In the genomic region with DNA sequence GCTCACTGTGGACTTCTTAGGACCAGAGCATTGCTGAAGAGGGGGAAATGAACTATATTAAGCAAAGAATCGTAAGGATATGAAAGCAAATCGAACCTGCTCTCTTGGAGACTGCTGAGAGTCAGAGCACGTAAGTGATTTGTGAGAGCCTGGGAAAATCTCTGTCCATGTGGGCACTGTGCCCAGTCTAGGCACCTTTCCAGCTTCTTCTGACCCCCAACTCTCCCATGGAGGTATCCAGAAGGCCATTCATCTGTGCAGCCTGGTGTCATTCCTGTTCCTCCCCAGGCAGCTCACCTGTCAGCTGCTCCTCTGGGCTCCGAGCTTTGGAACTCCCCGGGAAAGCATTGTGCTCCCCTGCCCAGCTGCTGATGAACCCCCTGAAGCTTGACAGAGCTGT, we compare ENCODE assay signal across 17 mouse cellular contexts.
A peak's percentile ranks its signal among the peaks of the same experiment; 100 is the strongest.
DNase-seq lines count a peak whose midpoint lies in the region; ATAC-seq and TF ChIP-seq lines count a peak whose summit lies in the region.
"Had no signal": no experiment of that assay in that cellular context is flagged by ENCODE, and none has a peak within 500 bp of the region (broad histone marks: within the 10 kb centered on the region; RNA-seq: fewer than 3 reads in every experiment).

No protein-coding gene starts in this region.

- no peak for TF ChIP-seq CTCF in brain, embryonic 14.5 days (IDR thresholded peaks at IDR 0.05; ENCODE audit: borderline replicate concordance, extremely low read depth, insufficient read depth, insufficient read length)

- no peak overlapping the region for H3K27ac ChIP-seq in hindbrain, embryonic 16.5 days (ENCODE audit: low read depth, low read length)
- no peak overlapping the region for H3K27ac ChIP-seq in hindbrain, embryonic 14.5 days
- no peak overlapping the region for H3K27ac ChIP-seq in forebrain, embryonic 15.5 days (replicated peaks)
- H3K27ac ChIP-seq: embryonic facial prominence, embryonic 13.5 days; left cerebral cortex, adult 2 months; neural tube, embryonic 13.5 days had no signal

- WGBS in hindbrain, embryonic 16.5 days: 37% methylated on average over 5 of the region's 5 CpGs
- WGBS in hindbrain, embryonic 14.5 days: 57% methylated on average over 5 of the region's 5 CpGs
- WGBS in forebrain, embryonic 15.5 days: 46% methylated on average over 5 of the region's 5 CpGs

- peak; percentile 45; the same call in 1 of the 2 replicates for ATAC-seq in hindbrain, embryonic 16.5 days
- ATAC-seq in hindbrain, embryonic 14.5 days (ENCODE audit: low FRiP score): no peak
- ATAC-seq in forebrain, embryonic 15.5 days (replicated peaks): no peak
- ATAC-seq: activated CD4-positive, CD25-positive, alpha-beta regulatory T cell, adult 4 months; intestine, postnatal 0 days had no signal

- no peaks in the 10 kb centered on the region for H3K27me3 ChIP-seq in hindbrain, embryonic 16.5 days (replicated peaks; ENCODE audit: control insufficient read depth, insufficient read depth, low read length)
- H3K27me3 ChIP-seq in hindbrain, embryonic 14.5 days (ENCODE audit: control insufficient read depth, insufficient read depth, low read length): no peaks in the 10 kb centered on the region
- H3K27me3 ChIP-seq in forebrain, embryonic 15.5 days: no peaks in the 10 kb centered on the region
- H3K27me3 ChIP-seq: embryonic facial prominence, embryonic 13.5 days; neural tube, embryonic 13.5 days had no signal

- no peak for TF ChIP-seq POLR2A in brain, embryonic 14.5 days (IDR thresholded peaks at IDR 0.05; ENCODE audit: borderline replicate concordance, extremely low read depth, insufficient read depth, insufficient read length, poor library complexity, severe bottlenecking)

- H3K4me2 ChIP-seq in hindbrain, embryonic 16.5 days (ENCODE audit: low read length): no peak overlapping the region
- H3K4me2 ChIP-seq in hindbrain, embryonic 14.5 days (replicated peaks): no peak overlapping the region
- no peak overlapping the region for H3K4me2 ChIP-seq in forebrain, embryonic 15.5 days (replicated peaks)
- H3K4me2 ChIP-seq: embryonic facial prominence, embryonic 13.5 days; midbrain, embryonic 11.5 days; neural tube, embryonic 13.5 days had no signal

- no peak for DNase-seq in hindbrain, embryonic 14.5 days (ENCODE audit: low spot score)
- peak; percentile 11 for DNase-seq in Muller cell, postnatal 12 days (ENCODE audit: inconsistent ontology term)
- peak; percentile 37 for DNase-seq in brain, embryonic 14.5 days (ENCODE audit: low read depth)
- peak; percentile 42 to 72 for DNase-seq in cerebellum, postnatal 4 days (ENCODE audit: low spot score in 2 of 2)
- DNase-seq in urinary bladder, postnatal 10 days (ENCODE audit: low spot score): no peak
- no peak for DNase-seq in lung, adult 18-20 months
- DNase-seq: B cell, adult 2 months; lung, postnatal 10 days; thymus, adult 2 months had no signal

- peaks cover 3% of the 10 kb centered on the region for H3K4me1 ChIP-seq in hindbrain, embryonic 16.5 days (ENCODE audit: control insufficient read depth, insufficient read depth, low read depth, low read length)
- peaks cover 21% of the 10 kb centered on the region for H3K4me1 ChIP-seq in hindbrain, embryonic 14.5 days (replicated peaks; ENCODE audit: control insufficient read depth, insufficient read depth, low read length)
- H3K4me1 ChIP-seq in forebrain, embryonic 15.5 days: peaks cover 23% of the 10 kb centered on the region
- H3K4me1 ChIP-seq: embryonic facial prominence, embryonic 13.5 days had no signal

- H3K9ac ChIP-seq in hindbrain, embryonic 16.5 days (ENCODE audit: low read depth, low read length): no peak overlapping the region
- H3K9ac ChIP-seq in hindbrain, embryonic 14.5 days: no peak overlapping the region
- no peak overlapping the region for H3K9ac ChIP-seq in forebrain, embryonic 15.5 days (replicated peaks)
- H3K9ac ChIP-seq: embryonic facial prominence, embryonic 13.5 days; neural tube, embryonic 13.5 days had no signal

- no peaks in the 10 kb centered on the region for H3K9me3 ChIP-seq in hindbrain, embryonic 16.5 days (ENCODE audit: control insufficient read depth, low read length)
- H3K9me3 ChIP-seq in hindbrain, embryonic 14.5 days (ENCODE audit: control insufficient read depth, low read length): no peaks in the 10 kb centered on the region
- no peaks in the 10 kb centered on the region for H3K9me3 ChIP-seq in forebrain, embryonic 15.5 days
- H3K9me3 ChIP-seq: embryonic facial prominence, embryonic 13.5 days; neural tube, embryonic 13.5 days had no signal

- no peak overlapping the region for H3K4me3 ChIP-seq in hindbrain, embryonic 16.5 days (ENCODE audit: low read length)
- no peak overlapping the region for H3K4me3 ChIP-seq in hindbrain, embryonic 14.5 days (replicated peaks; ENCODE audit: low read length)
- H3K4me3 ChIP-seq in forebrain, embryonic 15.5 days: no peak overlapping the region
- H3K4me3 ChIP-seq: embryonic facial prominence, embryonic 13.5 days; left cerebral cortex, adult 2 months; neural tube, embryonic 13.5 days had no signal

- H3K36me3 ChIP-seq in hindbrain, embryonic 16.5 days (ENCODE audit: control insufficient read depth, insufficient read depth, low read length): no peaks in the 10 kb centered on the region
- no peaks in the 10 kb centered on the region for H3K36me3 ChIP-seq in hindbrain, embryonic 14.5 days (replicated peaks; ENCODE audit: control insufficient read depth, insufficient read depth)
- no peaks in the 10 kb centered on the region for H3K36me3 ChIP-seq in forebrain, embryonic 15.5 days
- H3K36me3 ChIP-seq: embryonic facial prominence, embryonic 13.5 days; neural tube, embryonic 13.5 days had no signal

Comparison
In these comparisons a context has a peak if more than half of its experiments do, and no peak if none do; other contexts are left out.
1. DNase-seq: peak in Muller cell, postnatal 12 days (single experiment), brain, embryonic 14.5 days (single experiment) and cerebellum, postnatal 4 days (2 of 2); none in hindbrain, embryonic 14.5 days (single experiment), urinary bladder, postnatal 10 days (single experiment) and lung, adult 18-20 months (0 of 2).